Mouse (Mus musculus) heart, adult 2 months (tissue): ENCODE results near the gene Anapc4.

ENCODE experiments used
- CTCF ChIP-seq: fragments of 200-600 bp; IDR thresholded peaks from 2 replicates; pipeline ENCODE4 v1.8.1; 2022; ENCODE audit warnings: antibody characterized with exemption, mild to moderate bottlenecking, moderate library complexity
- EP300 ChIP-seq: fragments of 200-500 bp; IDR thresholded peaks from 2 replicates; pipeline ENCODE4 v1.6.1; 2011; ENCODE audit warnings: low read depth, low read length, control low read depth; ENCODE audit not compliant: insufficient read depth
- POLR2A ChIP-seq: fragments of 200-500 bp; IDR thresholded peaks from 2 replicates; pipeline ENCODE4 v1.6.1; 2011; ENCODE audit warnings: mild to moderate bottlenecking, low read depth, low read length, control low read depth; ENCODE audit not compliant: insufficient read depth

DNA sequence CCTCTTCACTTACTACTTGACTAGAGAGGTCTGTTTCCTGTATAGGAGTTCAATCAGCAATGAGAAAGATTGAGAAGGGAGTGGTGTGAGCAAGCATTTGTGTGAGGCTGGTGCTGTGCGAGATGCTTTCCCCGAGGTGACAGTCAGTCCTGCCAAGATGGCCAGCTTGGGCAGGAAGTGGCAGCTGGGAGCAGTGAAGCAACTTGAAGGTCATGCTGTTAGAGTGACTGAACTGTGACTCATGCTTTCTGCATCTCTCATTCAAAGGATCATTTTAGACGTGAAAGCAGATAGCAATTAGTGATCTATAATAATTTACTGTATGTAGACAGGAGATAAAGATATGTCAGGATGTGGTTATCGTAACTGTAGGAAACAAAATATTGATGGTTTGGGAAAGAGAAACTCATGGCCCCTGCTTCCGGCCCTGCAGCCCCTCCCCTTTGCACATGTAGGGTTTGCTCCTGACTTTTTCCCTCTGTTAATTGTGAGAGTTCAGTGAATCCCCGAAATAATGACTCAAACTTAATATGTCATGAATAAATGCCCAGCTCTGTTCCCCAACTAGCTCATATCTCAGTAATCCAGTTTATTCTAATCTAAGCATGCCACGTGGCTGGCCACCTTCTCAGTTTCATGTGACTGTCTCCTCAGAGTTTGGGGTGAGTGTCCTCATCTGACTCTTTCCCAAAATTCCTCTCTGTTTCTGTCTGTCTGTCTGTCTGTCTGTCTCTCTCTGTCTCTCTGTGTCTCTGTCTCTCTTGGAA, 47.1 kb upstream of the Anapc4 start:
- TF ChIP-seq POLR2A (no peak), CTCF (no peak), EP300 (no peak)
